Mouse (Mus musculus): ENCODE measurements around the gene Fem1b. TPM values are rescaled to one million over a fixed set of nuclear protein-coding genes. Genes with fewer than 3 reads are reported as not detected.
"Not testable (repeated sequence)": the region's sequence is repeated elsewhere in the genome, so short reads cannot be mapped to it uniquely, and the experiment has no call there.

The Fem1b gene
- total RNA-seq, 2 experiments from 2014 or later, result 15.8 to 16.1 TPM

DNA sequence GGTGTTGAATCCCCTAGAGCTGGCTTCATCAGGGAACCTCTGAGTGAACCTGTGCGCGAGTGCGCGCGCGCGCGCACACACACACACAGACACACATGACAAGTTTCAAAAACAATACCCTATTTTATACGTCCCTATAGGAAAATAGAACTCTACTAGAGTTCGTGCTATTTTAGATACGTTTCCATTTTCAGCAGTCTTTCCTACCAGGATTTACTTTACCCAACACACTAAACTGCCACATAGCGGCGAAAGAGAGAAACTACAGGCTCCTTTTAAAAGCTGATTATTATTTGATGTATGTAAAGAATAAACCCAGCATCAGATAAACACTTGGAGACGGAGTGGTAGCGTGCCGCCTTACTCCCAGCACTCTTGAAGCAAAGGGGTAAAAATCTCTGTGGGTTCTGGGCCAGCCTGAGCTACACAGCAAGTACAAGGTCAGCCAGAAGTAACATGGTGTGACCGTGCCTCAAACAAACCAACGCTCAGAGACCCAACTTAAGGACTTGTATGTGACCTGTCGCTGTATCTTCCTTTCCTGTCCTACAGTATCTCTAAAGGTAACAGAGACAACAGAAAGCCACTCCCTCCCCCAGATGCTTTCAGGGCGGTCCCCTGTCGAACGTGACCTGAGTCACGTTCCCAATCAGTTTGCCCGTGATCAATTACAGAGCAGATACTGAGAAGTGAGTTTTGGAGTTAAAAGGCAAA lies 16.4 kb upstream of the Fem1b start:
- DNase-seq, result peak; percentile 33 to 47

GRCm38 (mm10) chr9:62826456-62826855 lies 14.7 kb upstream of the Fem1b start:
- DNase-seq, result no peak

DNA sequence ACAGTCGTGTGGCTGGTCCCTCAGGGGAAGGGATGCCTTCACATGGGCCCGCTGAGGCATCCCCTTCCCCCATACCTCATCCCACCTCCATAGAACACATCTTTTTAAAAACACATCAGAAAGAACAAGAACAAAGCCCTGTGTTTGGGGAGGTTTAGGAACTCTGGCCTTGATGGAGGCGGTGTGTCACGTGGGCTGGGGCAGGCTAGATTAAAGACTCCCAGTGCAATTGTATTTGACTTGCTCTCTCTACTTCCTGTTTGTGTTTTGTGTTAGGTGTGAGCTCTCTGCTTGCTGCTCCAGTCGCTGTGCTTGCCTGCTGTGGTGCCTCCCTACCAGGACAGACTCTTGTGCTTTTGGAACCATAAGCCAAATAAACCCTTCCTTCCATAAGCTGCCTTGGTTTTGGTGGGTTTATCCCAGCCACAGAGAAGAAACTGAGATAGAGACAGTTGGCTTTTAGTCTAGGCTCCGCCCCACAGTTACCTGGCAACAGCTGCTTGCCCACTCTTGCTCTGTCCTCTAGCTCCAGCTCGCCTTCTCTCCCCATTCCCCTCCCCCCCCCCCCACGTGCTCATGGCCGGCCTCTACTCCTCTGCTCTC lies 14.2 kb upstream of the Fem1b start:
- no peak for DNase-seq

DNA sequence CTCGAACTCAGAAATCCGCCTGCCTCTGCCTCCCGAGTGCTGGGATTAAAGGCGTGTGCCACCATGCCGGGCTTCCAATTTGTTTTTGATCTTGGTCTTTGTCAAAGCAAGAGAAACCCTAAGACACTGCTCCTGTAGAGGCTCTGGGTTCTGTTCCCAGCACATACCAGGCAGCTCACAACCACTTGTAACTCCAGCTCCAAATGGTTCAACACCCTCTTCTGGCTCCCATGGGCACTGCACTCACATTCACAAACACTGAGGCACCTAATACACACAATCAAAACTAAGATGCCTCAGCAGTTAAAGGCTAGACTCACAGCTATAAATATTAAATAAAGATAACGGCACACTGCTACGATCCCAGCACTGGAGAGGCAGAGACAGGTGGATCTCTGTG lies 10.1 kb upstream of the Fem1b start:
- DNase-seq, result no peak

DNA sequence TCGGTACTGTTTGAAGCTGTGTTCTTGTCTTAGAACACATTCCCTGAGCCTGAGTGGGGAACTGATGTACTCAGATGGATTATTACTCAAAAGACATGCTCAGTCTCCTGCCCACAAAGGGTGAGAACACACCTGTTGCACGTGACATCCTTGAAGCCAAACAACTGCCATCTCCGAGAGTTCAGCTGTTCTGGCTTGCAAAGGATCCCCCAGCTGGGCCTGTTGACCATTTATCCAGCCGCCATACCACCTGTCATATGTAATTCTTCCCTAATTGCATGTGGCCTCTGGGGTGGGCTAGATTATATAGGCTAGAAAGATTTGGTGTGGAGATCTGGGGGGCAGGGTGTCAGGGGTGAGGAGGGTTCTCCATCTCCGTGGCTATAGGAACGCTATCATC lies 9.1 kb upstream of the Fem1b start:
- DNase-seq, result no peak

DNA sequence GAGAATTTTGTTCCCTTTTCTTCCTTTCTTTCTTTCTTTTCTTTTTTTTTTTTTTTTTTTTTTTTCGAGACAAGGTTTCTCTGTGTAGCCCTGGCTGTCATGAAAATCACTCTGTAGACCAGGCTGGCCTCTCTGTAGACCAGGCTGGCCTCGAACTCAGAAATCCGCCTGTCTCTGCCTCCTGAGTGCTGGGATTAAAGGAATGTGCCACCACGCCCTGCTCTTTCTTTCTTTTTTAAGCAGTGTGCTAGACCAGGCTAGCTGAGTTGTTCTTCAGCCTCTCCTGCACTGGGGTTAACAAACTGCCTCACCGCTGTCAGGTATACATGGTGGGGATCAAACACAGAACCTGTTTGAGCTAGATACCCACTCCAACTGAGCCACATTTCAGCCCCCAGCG lies 8.2 kb upstream of the Fem1b start:
- DNase-seq, result not testable (repeated sequence)

DNA sequence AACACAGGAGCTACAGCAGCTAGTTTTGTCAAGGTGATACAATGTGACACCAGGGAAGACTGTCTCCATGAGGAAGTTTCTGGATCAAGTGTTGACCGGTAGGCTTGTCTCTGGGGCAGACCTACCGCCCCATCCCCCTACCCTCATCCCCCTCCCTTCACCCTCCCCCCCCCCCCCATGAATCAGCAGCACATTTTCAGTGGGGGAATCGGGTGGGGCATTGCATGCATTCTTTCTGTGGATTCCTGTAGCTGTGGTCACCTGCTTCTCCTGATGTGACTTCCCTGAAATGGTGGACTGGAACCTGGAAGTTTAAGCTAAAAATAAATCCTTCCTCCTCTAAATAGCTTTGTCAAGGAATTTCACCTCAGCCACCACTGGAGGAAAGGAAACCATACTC lies 7.8 kb upstream of the Fem1b start:
- DNase-seq, result no peak

- peak in 1 of 2 experiments; percentile 18 for DNase-seq
Observed at GRCm38 (mm10) chr9:62817828-62818614, 6.3 kb upstream of the Fem1b start.

- peak; percentile 77 to 78 for DNase-seq
Observed at GRCm38 (mm10) chr9:62817099-62817571, 5.4 kb upstream of the Fem1b start.

GRCm38 (mm10) chr9:62816323-62817098 lies 4.8 kb upstream of the Fem1b start:
- DNase-seq, result no peak

GRCm38 (mm10) chr9:62814751-62815150 lies 3.0 kb upstream of the Fem1b start:
- no peak for DNase-seq

GRCm38 (mm10) chr9:62812216-62813049 lies 699 bp upstream of the Fem1b start:
- DNase-seq, result no peak

DNA sequence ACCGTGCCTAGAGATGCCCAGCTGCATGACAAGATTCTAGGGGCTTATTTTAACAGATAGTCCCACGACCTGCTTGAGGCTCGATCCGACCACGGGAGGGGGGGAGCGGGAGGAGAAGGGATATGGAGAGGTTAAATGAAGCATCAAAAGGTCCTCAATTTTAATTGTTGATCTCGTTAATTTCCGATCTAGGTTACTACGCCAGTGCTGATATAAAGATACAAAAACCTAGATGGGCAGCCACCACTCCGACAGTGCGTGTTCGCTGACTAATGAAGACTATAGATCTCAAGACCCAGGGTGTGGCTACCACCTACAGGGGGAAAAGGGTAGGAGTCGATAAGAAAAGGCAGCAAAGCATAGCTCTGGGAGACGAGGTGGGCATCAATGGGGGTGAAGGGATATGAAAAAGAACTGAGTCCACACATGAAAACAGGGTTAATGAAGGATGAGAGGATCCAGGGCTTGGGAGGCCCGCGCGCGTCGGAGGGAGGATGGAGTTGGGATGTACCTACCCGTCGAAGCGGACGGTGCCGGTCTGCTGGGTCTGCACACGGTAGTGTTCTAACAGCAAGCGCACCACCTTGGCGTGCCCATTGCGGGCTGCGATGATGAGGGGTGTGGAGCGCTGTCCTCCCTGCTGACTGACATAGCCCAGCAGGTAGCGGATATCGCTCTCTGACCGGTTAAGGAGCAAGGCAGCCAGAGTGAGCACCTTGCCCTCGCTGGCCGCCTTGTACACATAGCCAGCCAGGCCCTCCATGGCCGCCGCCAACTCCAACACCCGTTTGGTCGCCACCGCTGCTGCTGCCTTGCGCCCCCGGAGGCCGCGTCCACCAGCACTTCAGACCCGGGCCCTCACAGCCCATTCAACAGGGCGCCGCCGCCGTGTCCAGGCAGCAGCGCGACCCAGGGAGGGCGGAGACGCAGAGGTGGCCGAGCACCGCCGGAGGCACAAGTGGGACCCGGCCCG lies 905 bp downstream of the Fem1b start:
- peak in 1 of 2 experiments; percentile 35 for DNase-seq

GRCm38 (mm10) chr9:62810095-62810494 lies 1.6 kb downstream of the Fem1b start:
- DNase-seq, result no peak

DNA sequence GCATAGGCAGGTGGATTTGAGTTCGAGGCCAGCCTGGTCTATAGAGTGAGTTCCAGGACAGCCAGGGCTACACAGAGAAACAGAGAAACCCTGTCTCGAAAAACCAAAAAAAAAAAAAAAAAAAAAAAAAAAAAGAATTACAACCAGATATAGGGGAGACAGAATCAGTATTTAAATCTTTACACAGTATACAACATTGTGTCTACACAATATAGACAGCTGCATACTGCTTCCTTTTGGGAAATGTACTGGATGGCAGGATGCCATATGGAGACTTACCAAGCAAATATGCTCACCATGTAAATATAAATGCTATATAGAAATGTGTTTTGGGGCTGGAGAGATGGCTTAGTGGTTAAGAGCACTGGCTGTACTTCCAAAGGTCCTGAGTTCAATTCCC lies 12.5 kb downstream of the Fem1b start:
- not testable (repeated sequence) for DNase-seq

GRCm38 (mm10) chr9:62789856-62790255 lies 21.9 kb downstream of the Fem1b start:
- DNase-seq, result no peak

- DNase-seq, result no peak
Observed at GRCm38 (mm10) chr9:62786721-62787120, 25.0 kb downstream of the Fem1b start.

DNA sequence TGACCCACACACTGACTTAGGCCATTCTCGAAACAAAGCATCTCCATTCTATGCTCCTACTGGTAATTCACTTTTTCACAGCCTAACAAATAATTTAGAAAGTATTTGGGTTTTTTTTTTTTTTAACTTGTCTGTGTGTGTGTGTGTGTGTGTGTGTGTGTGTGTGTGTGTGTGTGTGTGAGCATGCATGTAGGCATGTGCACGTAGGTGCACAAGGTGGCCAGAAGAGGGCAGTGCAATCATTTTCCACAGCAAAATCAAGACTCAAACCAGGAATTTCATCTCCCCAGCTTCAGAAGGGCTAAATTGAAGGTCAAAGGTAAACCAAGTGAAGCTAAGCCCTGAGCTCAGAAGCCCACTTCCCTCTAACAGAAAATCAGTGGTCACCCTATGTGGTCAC lies 27.5 kb downstream of the Fem1b start:
- DNase-seq, result no peak

DNA sequence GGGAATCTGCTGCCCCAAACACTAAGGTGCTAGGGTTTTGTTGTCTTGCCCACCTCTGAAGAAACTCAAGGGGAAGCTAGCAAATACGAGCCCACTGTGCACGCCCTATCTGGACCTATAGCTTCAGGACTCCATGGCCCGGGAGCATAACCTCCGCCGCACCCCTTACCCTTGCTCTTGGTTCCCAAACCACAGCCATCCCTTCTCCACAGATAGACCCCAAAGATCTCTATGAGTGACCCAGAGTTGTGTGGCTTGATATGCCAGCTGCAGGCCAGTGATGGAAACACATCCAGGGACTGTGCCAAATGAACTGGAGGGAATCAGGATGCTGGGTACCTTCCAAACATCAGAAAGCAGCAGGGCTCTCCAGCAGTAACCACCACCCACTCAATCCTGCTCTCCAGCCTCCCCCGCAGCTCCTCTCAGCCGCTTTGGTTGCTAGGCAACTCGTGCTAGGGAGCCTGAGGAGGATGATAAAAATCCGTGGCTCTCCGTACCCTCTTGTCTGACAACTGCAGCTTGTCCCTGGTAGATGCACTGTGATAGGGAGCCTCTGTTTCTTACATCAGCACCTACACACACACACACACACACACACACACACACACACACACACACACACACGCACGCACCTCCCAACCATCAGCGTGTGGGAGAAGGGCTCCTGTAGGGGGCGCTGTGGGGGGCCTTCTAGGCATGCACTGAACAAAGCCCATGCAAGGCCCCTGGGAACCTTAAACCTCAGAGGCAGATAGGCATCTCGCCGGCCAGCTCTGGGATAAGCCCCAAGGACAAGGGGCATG lies 28.6 kb downstream of the Fem1b start:
- DNase-seq, result no peak

Data from heart, adult 18-20 months (tissue).